Mouse (Mus musculus): ENCODE results near the gene Dpy19l1. TPM values are rescaled to one million over a fixed set of nuclear protein-coding genes. Genes with fewer than 3 reads are reported as not detected.

The Dpy19l1 gene
- polyA plus RNA-seq, 1 experiment from 2014 or later, result 16.4 TPM

- Histone ChIP-seq H3K27ac (ENCODE audit: low read depth, low read length) (no peak overlapping the region), H3K36me3 (ENCODE audit: control insufficient read depth, insufficient read depth, low read length) (peaks cover 5% of the 10 kb centered on the region; the same call in 1 of the 2 replicates), H3K9ac (ENCODE audit: low read depth, low read length) (no peak overlapping the region), H3K4me3 (ENCODE audit: low read length) (no peak overlapping the region), H3K4me1 (ENCODE audit: control insufficient read depth, insufficient read depth, low read length) (no peaks in the 10 kb centered on the region), H3K9me3 (ENCODE audit: control insufficient read depth, low read length) (no peaks in the 10 kb centered on the region), H3K4me2 (replicated peaks; ENCODE audit: low read depth, low read length) (no peak overlapping the region), H3K27me3 (ENCODE audit: control insufficient read depth, insufficient read depth, low read length) (no peaks in the 10 kb centered on the region)
- no peak for ATAC-seq (ENCODE audit: low FRiP score, low TSS enrichment)
- 82% methylated on average over 3 of the region's 3 CpGs for WGBS
Measured at GRCm38 (mm10) chr9:24450976-24451375, 52.0 kb downstream of the Dpy19l1 start.

GRCm38 (mm10) chr9:24450524-24450923, 52.4 kb downstream of the Dpy19l1 start:
- Histone ChIP-seq H3K36me3 (ENCODE audit: control insufficient read depth, insufficient read depth, low read length) (peaks cover 5% of the 10 kb centered on the region; the same call in 1 of the 2 replicates), H3K4me3 (ENCODE audit: low read length) (no peak overlapping the region), H3K9me3 (ENCODE audit: control insufficient read depth, low read length) (no peaks in the 10 kb centered on the region), H3K9ac (ENCODE audit: low read depth, low read length) (no peak overlapping the region), H3K27ac (ENCODE audit: low read depth, low read length) (no peak overlapping the region), H3K4me1 (ENCODE audit: control insufficient read depth, insufficient read depth, low read length) (no peaks in the 10 kb centered on the region), H3K27me3 (ENCODE audit: control insufficient read depth, insufficient read depth, low read length) (no peaks in the 10 kb centered on the region), H3K4me2 (replicated peaks; ENCODE audit: low read depth, low read length) (no peak overlapping the region)
- ATAC-seq (ENCODE audit: low FRiP score, low TSS enrichment), result no peak
- WGBS, result 82% methylated on average over 7 of the region's 7 CpGs

- peaks cover 2% of the 10 kb centered on the region; the same call in 1 of the 2 replicates for H3K36me3 ChIP-seq (ENCODE audit: control insufficient read depth, insufficient read depth, low read length)
- H3K27me3 ChIP-seq (ENCODE audit: control insufficient read depth, insufficient read depth, low read length), result no peaks in the 10 kb centered on the region
- no peaks in the 10 kb centered on the region for H3K9me3 ChIP-seq (ENCODE audit: control insufficient read depth, low read length)
- ATAC-seq (ENCODE audit: low FRiP score, low TSS enrichment), result no peak
- no peak overlapping the region for H3K4me2 ChIP-seq (replicated peaks; ENCODE audit: low read depth, low read length)
- no peak overlapping the region for H3K27ac ChIP-seq (ENCODE audit: low read depth, low read length)
- no peak overlapping the region for H3K4me3 ChIP-seq (ENCODE audit: low read length)
- no peak overlapping the region for H3K9ac ChIP-seq (ENCODE audit: low read depth, low read length)
- WGBS, result 63% methylated on average over 2 of the region's 2 CpGs
- H3K4me1 ChIP-seq (ENCODE audit: control insufficient read depth, insufficient read depth, low read length), result no peaks in the 10 kb centered on the region
Measured at GRCm38 (mm10) chr9:24434901-24435300, 68.0 kb downstream of the Dpy19l1 start.

GRCm38 (mm10) chr9:24429721-24430120, 73.2 kb downstream of the Dpy19l1 start:
- ATAC-seq (ENCODE audit: low FRiP score, low TSS enrichment), result no peak
- Histone ChIP-seq H3K9ac (ENCODE audit: low read depth, low read length) (no peak overlapping the region), H3K4me3 (ENCODE audit: low read length) (no peak overlapping the region), H3K4me1 (ENCODE audit: control insufficient read depth, insufficient read depth, low read length) (no peaks in the 10 kb centered on the region), H3K27ac (ENCODE audit: low read depth, low read length) (no peak overlapping the region), H3K4me2 (replicated peaks; ENCODE audit: low read depth, low read length) (no peak overlapping the region), H3K36me3 (ENCODE audit: control insufficient read depth, insufficient read depth, low read length) (no peaks in the 10 kb centered on the region; the same call in 1 of the 2 replicates), H3K27me3 (ENCODE audit: control insufficient read depth, insufficient read depth, low read length) (no peaks in the 10 kb centered on the region), H3K9me3 (ENCODE audit: control insufficient read depth, low read length) (no peaks in the 10 kb centered on the region)

- no peak overlapping the region for H3K4me2 ChIP-seq (replicated peaks; ENCODE audit: low read depth, low read length)
- 95% methylated on average over 1 of the region's 1 CpGs for WGBS
- H3K27ac ChIP-seq (ENCODE audit: low read depth, low read length), result no peak overlapping the region
- H3K36me3 ChIP-seq (ENCODE audit: control insufficient read depth, insufficient read depth, low read length), result peaks cover 3% of the 10 kb centered on the region; the same call in 1 of the 2 replicates
- ATAC-seq (ENCODE audit: low FRiP score, low TSS enrichment), result no peak
- H3K9me3 ChIP-seq (ENCODE audit: control insufficient read depth, low read length), result no peaks in the 10 kb centered on the region
- H3K27me3 ChIP-seq (ENCODE audit: control insufficient read depth, insufficient read depth, low read length), result no peaks in the 10 kb centered on the region
- no peaks in the 10 kb centered on the region for H3K4me1 ChIP-seq (ENCODE audit: control insufficient read depth, insufficient read depth, low read length)
- H3K9ac ChIP-seq (ENCODE audit: low read depth, low read length), result no peak overlapping the region
- H3K4me3 ChIP-seq (ENCODE audit: low read length), result no peak overlapping the region
Measured at GRCm38 (mm10) chr9:24425679-24426078, 77.3 kb downstream of the Dpy19l1 start.

DNA sequence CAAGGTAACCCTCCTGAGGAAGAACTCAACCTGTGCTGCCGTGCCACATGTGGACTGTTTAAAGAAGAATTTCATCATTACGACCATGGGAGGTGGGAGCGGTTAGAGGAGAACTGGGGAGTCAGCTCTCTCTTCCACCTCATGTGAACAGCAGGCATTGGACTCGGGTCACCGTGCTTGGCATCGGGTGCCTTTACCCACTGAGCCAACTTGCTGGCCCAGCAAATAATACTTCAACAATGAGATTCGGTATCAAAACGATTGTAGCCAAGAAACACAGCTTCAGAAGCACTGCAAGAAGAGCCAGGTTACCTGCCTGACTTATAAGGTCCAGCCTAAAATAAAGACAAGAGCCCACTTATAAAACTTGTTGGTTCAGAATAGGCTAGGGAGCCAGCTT, 79.7 kb downstream of the Dpy19l1 start:
- 94% methylated on average over 8 of the region's 8 CpGs for whole genome bisulfite sequencing
- Histone ChIP-seq H3K36me3 (ENCODE audit: control insufficient read depth, insufficient read depth, low read length) (peaks cover 9% of the 10 kb centered on the region; the same call in 1 of the 2 replicates), H3K9ac (ENCODE audit: low read depth, low read length) (no peak overlapping the region), H3K4me1 (ENCODE audit: control insufficient read depth, insufficient read depth, low read length) (no peaks in the 10 kb centered on the region), H3K4me3 (ENCODE audit: low read length) (no peak overlapping the region), H3K27me3 (ENCODE audit: control insufficient read depth, insufficient read depth, low read length) (no peaks in the 10 kb centered on the region), H3K27ac (ENCODE audit: low read depth, low read length) (no peak overlapping the region), H3K4me2 (replicated peaks; ENCODE audit: low read depth, low read length) (no peak overlapping the region), H3K9me3 (ENCODE audit: control insufficient read depth, low read length) (no peaks in the 10 kb centered on the region)
- no peak for ATAC-seq (ENCODE audit: low FRiP score, low TSS enrichment)

DNA sequence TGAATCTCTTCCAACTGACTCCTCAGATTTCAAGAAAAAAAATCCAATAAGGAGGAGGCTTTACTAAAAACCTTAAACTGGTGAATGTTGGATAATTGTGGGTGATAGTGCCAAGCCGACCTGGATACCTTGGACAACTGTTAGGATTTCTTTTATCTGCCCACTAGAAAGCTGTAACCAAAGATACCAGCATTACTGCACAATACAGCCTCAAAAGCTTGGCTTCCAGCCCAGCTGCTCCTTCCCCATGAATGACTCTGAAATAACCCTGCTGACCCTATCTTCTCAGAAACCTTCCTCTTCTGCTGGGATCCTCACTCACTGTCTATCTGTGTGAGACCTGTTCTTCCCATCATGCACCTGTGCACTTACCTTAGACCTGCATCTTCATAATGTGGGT, 81.1 kb downstream of the Dpy19l1 start:
- Histone ChIP-seq H3K4me3 (ENCODE audit: low read length) (no peak overlapping the region), H3K27ac (ENCODE audit: low read depth, low read length) (no peak overlapping the region), H3K4me2 (replicated peaks; ENCODE audit: low read depth, low read length) (no peak overlapping the region), H3K9me3 (ENCODE audit: control insufficient read depth, low read length) (no peaks in the 10 kb centered on the region), H3K4me1 (ENCODE audit: control insufficient read depth, insufficient read depth, low read length) (no peaks in the 10 kb centered on the region), H3K27me3 (ENCODE audit: control insufficient read depth, insufficient read depth, low read length) (no peaks in the 10 kb centered on the region), H3K9ac (ENCODE audit: low read depth, low read length) (no peak overlapping the region), H3K36me3 (ENCODE audit: control insufficient read depth, insufficient read depth, low read length) (peaks cover 9% of the 10 kb centered on the region; the same call in 1 of the 2 replicates)
- WGBS, result 93% methylated on average over 1 of the region's 1 CpGs
- ATAC-seq (ENCODE audit: low FRiP score, low TSS enrichment), result no peak

DNA sequence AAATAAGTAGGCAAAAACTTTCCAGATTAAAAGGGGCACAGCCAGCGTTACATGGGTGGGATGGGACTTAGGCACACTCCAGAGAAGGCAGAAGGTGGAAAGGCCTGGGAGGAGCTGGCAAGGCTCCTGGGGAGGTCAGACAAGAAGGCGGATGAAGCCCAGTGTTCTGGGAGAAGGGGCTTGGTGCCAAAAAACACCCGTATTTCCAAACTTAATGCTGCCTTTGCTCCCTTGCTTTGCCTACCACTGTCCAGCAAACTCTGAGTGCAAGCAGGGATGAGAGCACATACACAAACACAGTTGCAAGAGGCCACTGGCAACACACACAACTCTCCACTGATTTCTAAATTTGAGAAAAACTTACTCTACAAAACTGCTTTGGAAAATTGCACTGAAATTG, 81.7 kb downstream of the Dpy19l1 start:
- H3K4me1 ChIP-seq (ENCODE audit: control insufficient read depth, insufficient read depth, low read length), result no peaks in the 10 kb centered on the region
- H3K27ac ChIP-seq (ENCODE audit: low read depth, low read length), result no peak overlapping the region
- ATAC-seq (ENCODE audit: low FRiP score, low TSS enrichment), result no peak
- no peaks in the 10 kb centered on the region for H3K9me3 ChIP-seq (ENCODE audit: control insufficient read depth, low read length)
- H3K27me3 ChIP-seq (ENCODE audit: control insufficient read depth, insufficient read depth, low read length), result no peaks in the 10 kb centered on the region
- H3K36me3 ChIP-seq (ENCODE audit: control insufficient read depth, insufficient read depth, low read length), result peaks cover 9% of the 10 kb centered on the region; the same call in 1 of the 2 replicates
- no peak overlapping the region for H3K9ac ChIP-seq (ENCODE audit: low read depth, low read length)
- no peak overlapping the region for H3K4me2 ChIP-seq (replicated peaks; ENCODE audit: low read depth, low read length)
- H3K4me3 ChIP-seq (ENCODE audit: low read length), result no peak overlapping the region
- WGBS, result 88% methylated on average over 3 of the region's 3 CpGs

DNA sequence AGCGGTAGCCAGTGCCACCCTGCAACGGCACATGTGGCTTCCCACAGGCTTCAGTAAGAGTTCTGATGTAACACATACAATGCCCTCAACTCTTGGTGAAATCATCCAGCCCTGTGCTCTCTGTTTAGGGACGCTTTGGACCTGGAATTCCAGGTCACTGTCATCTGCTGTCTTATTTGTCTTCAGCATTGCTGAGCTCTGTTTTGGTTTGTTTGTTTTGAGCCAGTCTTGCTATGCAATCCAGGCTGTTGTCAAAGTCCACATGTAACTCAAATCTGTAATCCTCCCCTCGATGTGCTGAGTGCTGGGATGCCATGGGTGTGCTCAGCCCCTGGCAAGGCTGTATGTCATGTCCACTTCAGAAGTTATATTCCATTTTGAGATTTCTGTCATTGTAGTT, 82.8 kb downstream of the Dpy19l1 start:
- H3K9me3 ChIP-seq (ENCODE audit: control insufficient read depth, low read length), result no peaks in the 10 kb centered on the region
- H3K27ac ChIP-seq (ENCODE audit: low read depth, low read length), result no peak overlapping the region
- no peaks in the 10 kb centered on the region for H3K4me1 ChIP-seq (ENCODE audit: control insufficient read depth, insufficient read depth, low read length)
- no peaks in the 10 kb centered on the region for H3K27me3 ChIP-seq (ENCODE audit: control insufficient read depth, insufficient read depth, low read length)
- no peak overlapping the region for H3K9ac ChIP-seq (ENCODE audit: low read depth, low read length)
- ATAC-seq (ENCODE audit: low FRiP score, low TSS enrichment), result no peak
- peaks cover 9% of the 10 kb centered on the region; the same call in 1 of the 2 replicates for H3K36me3 ChIP-seq (ENCODE audit: control insufficient read depth, insufficient read depth, low read length)
- H3K4me3 ChIP-seq (ENCODE audit: low read length), result no peak overlapping the region
- H3K4me2 ChIP-seq (replicated peaks; ENCODE audit: low read depth, low read length), result no peak overlapping the region
- WGBS, result 94% methylated on average over 4 of the region's 4 CpGs
